Mouse (Mus musculus): ENCODE data around the gene Lipo3. TPM values are rescaled to one million over a fixed set of nuclear protein-coding genes. Genes with fewer than 3 reads are reported as not detected.
A peak's percentile ranks its signal among the peaks of the same experiment; 100 is the strongest.
"Not testable (repeated sequence)": the region's sequence is repeated elsewhere in the genome, so short reads cannot be mapped to it uniquely, and the experiment has no call there.

Gene Lipo3
- total RNA-seq (2021), result 1 to 10 TPM; 5.3 TPM
- long read RNA-seq, experiment 1, partial matches to known transcripts, result 0 of 9 reads
- long read RNA-seq, experiment 1, other reads (novel, unspliced or antisense), result 5 of 9 reads
- long read RNA-seq, experiment 2, partial matches to known transcripts, result 0 of 9 reads
- long read RNA-seq, experiment 2, other reads (novel, unspliced or antisense), result 5 of 9 reads

- DNase-seq, result peak; percentile 13
Measured at GRCm38 (mm10) chr19:33761287-33762086, at the start of gene Lipo3. Lipo3 (minus strand) TSS chr19:33761951.

DNA sequence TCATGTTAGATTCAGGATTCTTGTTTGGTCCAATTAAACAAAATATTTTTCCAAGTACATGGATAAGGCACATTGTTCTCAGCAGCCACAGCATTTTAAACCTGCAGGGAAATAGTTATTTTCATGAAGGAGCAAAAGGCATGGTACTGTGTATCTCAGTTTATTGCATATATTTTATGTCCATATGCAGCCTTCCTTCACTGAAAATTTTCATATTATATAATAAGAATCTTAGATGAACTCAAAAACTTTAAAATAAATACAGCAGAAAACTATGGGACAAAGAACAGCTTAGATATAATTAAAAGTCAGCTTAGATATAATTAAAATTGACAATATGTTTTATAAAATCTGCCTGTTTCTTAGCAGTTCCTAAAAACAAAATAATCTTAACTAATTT is 25.6 kb upstream of the Lipo3 start, which contains the start of gene Lipo1:
TSS of gene Lipo1 (minus strand) at position 101 of the 400 bp plus-strand sequence.
- not testable (repeated sequence) for DNase-seq

- DNase-seq, result no peak
Measured at GRCm38 (mm10) chr19:33786576-33787277, 25.0 kb upstream of the Lipo3 start.

DNA sequence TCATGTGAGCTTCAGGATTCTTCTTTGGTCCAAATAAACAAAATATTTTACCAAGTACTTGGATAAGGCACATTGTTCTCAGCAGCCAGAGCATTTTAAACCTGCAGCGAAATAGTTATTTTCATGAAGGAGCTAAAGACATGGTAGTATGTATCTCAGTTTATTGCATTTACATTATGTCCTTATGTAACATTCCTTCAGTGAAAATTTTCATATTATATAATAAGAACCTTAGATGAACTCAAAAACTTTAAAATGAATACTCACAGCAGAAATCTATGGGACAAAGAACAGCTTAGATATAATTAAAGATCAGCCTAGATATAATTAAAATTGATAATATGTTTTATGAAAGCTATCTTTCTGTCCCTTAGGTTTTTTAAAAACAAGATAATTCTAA is 10.5 kb downstream of the Lipo3 start, which contains the start of gene Lipo2:
TSS of gene Lipo2 (minus strand) at position 101 of the 400 bp plus-strand sequence.
- not testable (repeated sequence) for DNase-seq

DNA sequence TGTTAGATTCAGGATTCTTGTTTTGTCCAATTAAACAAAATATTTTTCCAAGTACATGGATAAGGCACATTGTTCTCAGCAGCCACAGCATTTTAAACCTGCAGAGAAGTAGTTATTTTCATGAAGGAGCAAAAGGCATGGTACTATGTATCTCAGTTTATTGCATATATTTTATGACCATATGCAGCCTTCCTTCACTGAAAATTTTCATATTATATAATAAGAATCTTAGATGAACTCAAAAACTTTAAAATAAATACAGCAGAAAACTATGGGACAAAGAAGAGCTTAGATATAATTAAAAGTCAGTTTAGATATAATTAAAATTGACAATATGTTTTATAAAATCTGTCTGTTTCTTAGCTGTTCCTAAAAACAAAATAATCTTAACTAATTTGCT is 136.6 kb downstream of the Lipo3 start, which contains the start of gene Gm8978:
TSS of gene Gm8978 (minus strand) at position 101 of the 400 bp plus-strand sequence.
- DNase-seq, result not testable (repeated sequence)

DNA sequence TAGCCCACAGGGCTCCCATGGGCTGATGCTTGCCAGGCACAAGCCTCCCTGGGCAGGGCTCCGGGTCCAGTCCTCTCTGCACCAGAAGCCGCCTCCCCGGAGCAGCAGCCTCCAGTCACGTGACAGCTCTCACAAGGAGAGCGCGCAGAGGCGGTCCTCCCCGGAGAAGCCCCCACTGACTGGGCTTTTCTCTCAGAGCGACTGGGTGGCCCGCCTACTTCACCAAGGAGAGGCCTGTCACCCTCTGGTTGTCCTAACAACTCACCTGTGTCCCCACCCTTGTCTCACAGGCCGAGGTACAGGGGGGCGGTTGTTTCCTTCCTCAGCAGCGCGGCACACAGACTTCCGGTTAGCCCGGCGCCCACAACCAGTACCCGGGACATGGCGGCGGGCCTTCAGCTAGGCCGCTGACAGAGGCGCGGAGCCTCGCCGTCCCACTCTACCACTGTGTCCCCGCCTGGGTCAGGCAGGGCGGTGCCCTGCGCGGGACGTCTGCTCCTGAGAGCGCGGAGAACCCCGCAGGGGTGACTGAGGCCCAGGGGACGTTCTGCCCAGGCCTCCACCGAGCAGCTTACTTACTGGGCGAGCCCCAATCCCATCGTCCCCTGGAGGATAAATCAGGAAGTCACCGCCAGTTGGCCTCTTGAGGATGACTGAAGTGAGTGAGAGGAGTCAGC is 172.0 kb downstream of the Lipo3 start:
- DNase-seq, result peak; percentile 8

DNA sequence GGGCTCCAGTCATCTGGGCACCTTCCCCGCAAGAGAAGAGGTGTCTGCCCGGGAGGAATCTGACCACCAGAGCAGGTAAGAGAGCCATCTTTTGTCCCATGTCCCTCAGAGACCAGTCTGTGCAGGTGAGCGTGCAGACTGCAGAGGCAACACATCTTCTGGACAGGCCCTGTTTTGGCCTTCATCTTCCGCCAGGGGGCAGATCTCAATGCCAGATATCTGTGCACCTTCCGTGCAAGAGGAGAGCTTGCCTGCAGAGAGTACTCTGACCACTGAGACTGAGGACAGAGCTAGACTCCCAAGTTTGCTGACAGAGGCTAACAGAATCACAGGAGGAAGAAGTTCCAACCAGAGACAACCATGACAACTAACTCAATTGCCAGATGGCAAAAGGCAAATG is 193.2 kb downstream of the Lipo3 start:
- not testable (repeated sequence) for DNase-seq

DNA sequence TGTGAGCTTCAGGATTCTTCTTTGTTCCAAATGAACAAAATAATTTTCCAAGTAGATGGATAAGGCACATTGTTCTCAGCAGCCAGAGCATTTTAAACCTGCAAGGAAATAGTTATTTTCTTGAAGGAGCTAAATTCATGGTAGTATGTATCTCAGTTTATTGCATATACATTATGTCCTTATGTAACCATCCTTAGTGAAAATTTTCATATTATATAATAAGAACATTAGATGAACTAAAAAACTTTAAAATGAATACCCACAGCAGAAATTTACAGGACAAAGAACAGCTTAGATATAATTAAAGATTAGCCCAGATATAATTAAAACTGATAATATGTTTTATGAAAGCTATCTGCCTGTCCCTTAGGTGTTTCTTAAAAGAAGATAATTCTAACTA is 244.1 kb downstream of the Lipo3 start, which contains the start of gene Lipo4:
TSS of gene Lipo4 (minus strand) at position 101 of the 400 bp plus-strand sequence.
- DNase-seq, result no peak

Small RNA genes lying within 50 kb of the gene (microRNA-seq; reads per million reads assigned to microRNA genes)
- 0 reads per million in 2 experiments for gene Gm27440

Other genes starting within 250 kb of the Lipo3 start
- under 1 TPM; 0.09 to 0.11 TPM for gene Lipo4, start 244.2 kb downstream of the Lipo3 start, total RNA-seq (2021)
- gene Gm8978, start 136.7 kb downstream of the Lipo3 start, total RNA-seq (2021), result not detected
- under 1 TPM; 0.12 to 0.20 TPM for gene Lipo2, start 10.6 kb downstream of the Lipo3 start, total RNA-seq (2021)
- gene Lipo1, start 25.5 kb upstream of the Lipo3 start, total RNA-seq (2021), result not detected
- gene Lipf, start 199.2 kb upstream of the Lipo3 start, total RNA-seq (2021), result not detected
- not detected for gene Lipk, start 246.3 kb upstream of the Lipo3 start, total RNA-seq (2021)